Mouse (Mus musculus) liver, embryonic 18 days (tissue): ENCODE measurements around the gene Gm12569. TPM values are rescaled to one million over a fixed set of nuclear protein-coding genes. Genes with fewer than 3 reads are reported as not detected.

ENCODE experiments used
- polyA plus RNA-seq: library from polyadenylated mRNA; depleted of rRNA; stranded (reverse); fragments of >200 nt; gene quantifications from 2 replicates; pipeline ENCODE4 v1.2.3, GENCODE M21; 2012; rRNA removed

Gene Gm12569
- polyA plus RNA-seq, result not detected in 2 replicates

GRCm38 (mm10) chr11:51220308-51220707 lies at the start of gene Gm12569:
Gene Gm12569 (plus strand): TSS chr11:51220473.

DNA sequence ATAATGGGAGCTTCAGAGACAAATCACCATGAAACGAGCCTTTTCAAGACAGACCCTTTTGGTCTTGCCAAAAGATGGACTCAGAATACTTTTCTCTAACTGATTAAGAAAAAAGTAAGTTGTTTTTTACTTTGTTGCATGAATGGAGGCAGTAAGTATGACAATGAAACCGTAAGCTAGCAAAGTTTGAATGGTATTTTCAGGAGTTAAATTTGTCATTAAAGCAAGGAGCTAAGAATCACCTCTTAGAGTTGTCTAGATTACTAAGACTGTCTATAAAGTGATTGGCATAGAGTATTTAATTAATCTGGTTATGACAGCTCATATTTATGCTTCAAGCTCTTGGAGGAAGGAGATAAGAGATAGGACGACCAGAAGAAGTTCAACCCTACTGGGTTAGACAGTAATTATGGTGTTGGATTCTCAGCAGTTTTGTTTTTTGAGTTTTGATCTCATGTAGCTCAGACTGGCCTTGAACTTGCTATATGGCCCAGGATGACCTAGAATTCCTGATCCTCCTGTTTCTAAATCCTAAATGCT lies 41.5 kb downstream of the Gm12569 start, which contains the start of gene Clk4:
TSS of gene Clk4 (plus strand) at position 51 of the 540 bp plus-strand sequence.

DNA sequence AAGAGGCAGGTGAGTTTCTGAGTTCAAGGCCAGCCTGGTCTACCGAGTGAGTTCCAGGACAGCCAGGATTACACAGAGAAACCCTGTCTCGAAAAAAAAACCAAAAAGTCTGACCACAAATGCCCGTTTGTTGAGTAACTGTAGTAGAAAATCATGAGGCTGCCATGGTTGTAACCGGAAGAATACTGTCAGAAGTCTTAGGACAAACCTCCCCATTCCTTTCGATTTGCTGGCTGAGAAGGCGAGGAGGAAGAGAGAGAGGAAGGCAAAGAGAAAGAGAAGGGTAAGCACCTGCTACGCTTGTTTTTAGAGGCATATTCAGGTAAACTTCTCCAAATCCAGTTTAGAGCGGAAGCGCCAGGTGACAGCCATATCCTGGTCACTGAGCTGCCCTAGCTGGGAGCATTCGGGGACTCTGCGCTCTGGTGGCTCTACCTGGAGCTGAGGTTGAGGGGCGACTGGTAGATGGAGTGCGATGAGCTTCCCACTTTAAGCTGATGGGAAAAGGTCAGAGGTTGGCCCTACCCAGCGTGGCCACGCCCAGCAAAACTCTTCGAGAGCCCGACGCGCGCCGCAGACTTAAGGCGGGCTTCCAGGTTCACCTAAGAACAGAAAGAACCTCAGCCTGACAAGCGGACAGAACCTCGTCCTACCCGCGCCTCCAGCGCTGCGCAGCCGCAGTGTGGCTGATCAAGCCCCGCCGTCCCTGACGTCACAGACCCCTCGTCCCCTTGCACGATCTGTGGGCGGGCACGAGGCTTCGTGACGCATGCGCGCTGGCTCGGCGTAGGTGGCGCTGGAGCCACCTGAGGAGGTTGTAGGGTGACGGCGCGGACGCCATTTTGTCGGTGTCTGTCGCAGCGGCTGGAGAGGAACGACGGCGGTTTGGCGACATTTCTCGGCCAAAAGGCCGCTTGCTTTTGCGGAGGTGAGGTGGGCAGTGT lies 42.3 kb downstream of the Gm12569 start, which contains the start of gene BC049762:
TSS of gene BC049762 (minus strand) at position 705 of the 944 bp plus-strand sequence.

Other genes starting within 250 kb of the Gm12569 start
- not detected in 2 replicates for gene Olfr1377, start 238.5 kb upstream of the Gm12569 start, polyA plus RNA-seq
- gene Olfr51, start 216.9 kb upstream of the Gm12569 start, polyA plus RNA-seq, result not detected in 2 replicates
- not detected in 2 replicates for gene Olfr54, start 206.2 kb upstream of the Gm12569 start, polyA plus RNA-seq
- gene Olfr1375, start 172.4 kb upstream of the Gm12569 start, polyA plus RNA-seq, result not detected in 2 replicates
- 1.8 and 2.6 TPM in 2 replicates for gene Zfp354a, start 161.2 kb upstream of the Gm12569 start, polyA plus RNA-seq
- gene Clk4, start 41.3 kb downstream of the Gm12569 start, polyA plus RNA-seq, result 66.1 and 71.3 TPM in 2 replicates
- 0.35 and 0.50 TPM in 2 replicates for gene BC049762, start 42.6 kb downstream of the Gm12569 start, polyA plus RNA-seq
- gene Col23a1, start 69.4 kb downstream of the Gm12569 start, polyA plus RNA-seq, result 0.13 and 0.15 TPM in 2 replicates